Mouse (Mus musculus): ENCODE results near the gene Snrnp48.

Snrnp48 gene

DNA sequence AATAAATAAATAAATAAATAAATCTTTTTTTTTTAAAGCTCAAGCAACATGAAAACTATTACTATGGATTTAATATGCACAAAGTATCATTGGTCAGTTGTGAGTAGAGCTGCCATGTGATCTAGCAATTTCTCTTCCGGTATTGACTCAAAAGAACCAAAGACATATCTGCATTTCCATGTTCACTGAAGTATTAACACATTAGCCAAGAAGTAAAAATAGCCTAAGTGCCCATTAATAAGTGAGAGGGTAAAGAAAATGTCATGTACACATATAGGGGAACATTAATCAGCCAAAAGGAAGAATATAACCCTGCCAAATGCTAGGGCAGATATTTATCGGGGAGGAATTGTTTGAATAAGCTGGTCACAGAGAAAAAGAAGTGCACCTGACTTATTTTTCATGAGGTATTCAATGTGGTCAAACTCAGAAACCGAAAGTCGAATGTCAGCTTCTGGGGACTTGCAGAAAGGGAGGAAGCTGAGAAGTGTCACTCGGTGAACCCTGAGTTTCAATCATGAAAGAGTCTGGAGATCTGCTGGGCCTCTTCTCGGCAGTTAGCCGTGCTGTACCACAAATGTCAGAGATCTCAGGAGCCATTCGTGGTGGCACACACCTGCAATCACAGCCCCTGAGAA is 64.4 kb downstream of the Snrnp48 start:
- DNase-seq: no peak

DNA sequence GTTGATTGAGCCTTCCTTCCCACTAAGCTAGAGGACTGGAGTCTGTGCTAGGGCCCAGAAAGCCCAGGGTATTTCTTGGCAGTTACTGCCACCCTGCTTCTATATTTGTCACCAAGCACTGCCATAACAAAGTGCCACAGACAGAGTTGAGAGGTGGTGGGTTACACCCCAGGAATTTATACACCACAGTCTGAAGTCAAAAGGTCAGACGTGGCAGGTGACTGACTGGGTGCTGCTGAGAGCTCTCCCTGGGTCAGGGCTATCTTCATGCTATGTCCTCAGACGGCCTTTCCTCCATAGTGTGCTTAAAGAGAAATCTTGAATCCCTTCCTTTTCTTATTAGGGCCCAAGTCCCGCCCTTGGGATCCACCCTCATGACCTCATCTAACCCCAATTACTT is 67.9 kb downstream of the Snrnp48 start:
- DNase-seq: no peak

All from cerebellum, postnatal 10 days (tissue).